ENCODE assay signal across 24 mouse cellular contexts in genomic region chr3:93600206-93600605, GRCm38 (mm10). TPM values are rescaled to one million over a fixed set of nuclear protein-coding genes. Genes with fewer than 3 reads are reported as not detected.
"Had no signal": no experiment of that assay in that cellular context is flagged by ENCODE, and none has a peak within 500 bp of the region (broad histone marks: within the 10 kb centered on the region; RNA-seq: fewer than 3 reads in every experiment).

No protein-coding gene starts in this region.

- H3K27me3 ChIP-seq: midbrain, embryonic 12.5 days had no signal

- H3K9ac ChIP-seq: lung, embryonic 14.5 days; midbrain, embryonic 12.5 days; neural tube, embryonic 13.5 days; neural tube, embryonic 15.5 days had no signal

- ATAC-seq: midbrain, embryonic 16.5 days had no signal

- H3K27ac ChIP-seq: midbrain, embryonic 10.5 days; midbrain, embryonic 12.5 days; neural tube, embryonic 13.5 days; neural tube, embryonic 15.5 days had no signal

- H3K36me3 ChIP-seq: midbrain, embryonic 10.5 days; midbrain, embryonic 12.5 days; neural tube, embryonic 13.5 days; neural tube, embryonic 15.5 days had no signal

- DNase-seq: lung, embryonic 14.5 days; lung, postnatal 10 days; lung, postnatal 4 days; midbrain, embryonic 14.5 days; retina, postnatal 1 day; right cerebral cortex, adult 18-20 months; right cerebral cortex, postnatal 25 days; right cerebral cortex, postnatal 4 days; spleen, adult 18-20 months; thymus, adult 18-20 months; thymus, postnatal 14 days; thymus, postnatal 36 days had no signal

- H3K4me3 ChIP-seq: midbrain, embryonic 10.5 days; midbrain, embryonic 12.5 days; myocyte; neural tube, embryonic 13.5 days; neural tube, embryonic 15.5 days had no signal

- H3K9me3 ChIP-seq: midbrain, embryonic 10.5 days; midbrain, embryonic 12.5 days; neural tube, embryonic 13.5 days; neural tube, embryonic 15.5 days had no signal

- H3K4me1 ChIP-seq: neural tube, embryonic 15.5 days had no signal

- H3K4me2 ChIP-seq: lung, embryonic 14.5 days; midbrain, embryonic 12.5 days; neural tube, embryonic 13.5 days; neural tube, embryonic 15.5 days had no signal

RNA-seq across cellular contexts. Expression of gene Tdpoz2, which starts 52.3 kb away (rescaled TPM):
- polyA plus RNA-seq: lung, embryonic 14.5 days; lung, embryonic 16.5 days; midbrain, embryonic 10.5 days; midbrain, embryonic 12.5 days; midbrain, embryonic 14.5 days; midbrain, embryonic 16.5 days; myocyte; neural tube, embryonic 11.5 days; neural tube, embryonic 13.5 days; neural tube, embryonic 15.5 days; small intestine, adult 2 months; stomach, embryonic 14.5 days; stomach, embryonic 16.5 days; thymus, postnatal 0 days had no signal
